Mouse (Mus musculus) forebrain, postnatal 0 days (tissue): Measurements from ENCODE around the gene Nup210l. TPM values are rescaled to one million over a fixed set of nuclear protein-coding genes. Genes with fewer than 3 reads are reported as not detected.

Experiments
- ATAC-seq: fragments of 200-750 bp; cut with Nextera tagmentation; 2 replicates; pipeline ENCODE4 v1.8.0; 2017; ENCODE audit warnings: mild to moderate bottlenecking, moderate library complexity
- DNase-seq: peaks from one replicate; pipeline ENCODE4 v3.0.0-alpha.2; 2015
- H3K27ac ChIP-seq: fragments of 300-500 bp; sonication (generic); 2 replicates; pipeline ENCODE4 v1.5.1; 2014; ENCODE audit warnings: low read depth, mild to moderate bottlenecking, antibody characterized with exemption, low read length, moderate library complexity, mixed read lengths
- H3K27me3 ChIP-seq: fragments of 300-500 bp; sonication (generic); 2 replicates; pipeline ENCODE4 v1.6.1; 2014; ENCODE audit warnings: mild to moderate bottlenecking, low read length, mixed read lengths; ENCODE audit not compliant: insufficient read depth
- H3K36me3 ChIP-seq: fragments of 300-500 bp; sonication (generic); 2 replicates; pipeline ENCODE4 v1.6.1; 2014; ENCODE audit warnings: mild to moderate bottlenecking, moderate library complexity; ENCODE audit not compliant: insufficient read depth
- H3K4me1 ChIP-seq: fragments of 300-500 bp; sonication (generic); 2 replicates; pipeline ENCODE4 v1.6.1; 2014; ENCODE audit warnings: antibody characterized with exemption; ENCODE audit not compliant: insufficient read depth
- H3K4me2 ChIP-seq: fragments of 300-500 bp; sonication (generic); 2 replicates; pipeline ENCODE4 v1.6.1; 2014; ENCODE audit warnings: low read depth, mild to moderate bottlenecking, moderate library complexity
- H3K4me3 ChIP-seq: fragments of 300-500 bp; sonication (generic); 2 replicates; pipeline ENCODE4 v1.5.1; 2014; ENCODE audit warnings: low read depth, low read length, mixed read lengths
- H3K9ac ChIP-seq: fragments of 300-500 bp; sonication (generic); 2 replicates; pipeline ENCODE4 v1.6.1; 2014; ENCODE audit warnings: mild to moderate bottlenecking
- H3K9me3 ChIP-seq: fragments of 300-500 bp; sonication (generic); 2 replicates; pipeline ENCODE4 v1.6.1; 2016; ENCODE audit warnings: low read length
- CTCF ChIP-seq: sonication (generic); IDR thresholded peaks from 2 replicates; pipeline ENCODE4 v1.5.1; 2016; ENCODE audit warnings: antibody characterized with exemption, control low read depth, low read depth
- WGBS: fragments of 180-500 bp; shearing (Covaris S2); extraction: QIAGEN DNeasy Blood & Tissue Kit; methylation state at CpG from one replicate; pipeline ENCODE4 v1.1.7; 2014; 5-methylcytosine and 5-hydroxymethylcytosine counted together
- polyA plus RNA-seq: library from polyadenylated mRNA; unstranded; fragments of >200 nt; fragmentation: Nextera tagmentation; extraction: Ambion mirVana; gene quantifications from 2 replicates; pipeline ENCODE4 v1.2.1, GENCODE M21; 2015
- total RNA-seq: library from RNA; depleted of rRNA; stranded (reverse); fragments of >200 nt; gene quantifications from 2 replicates; pipeline ENCODE4 v1.2.3, GENCODE M21; 2014

Gene Nup210l
- total and polyA plus RNA-seq, 2 experiments from 2014 or later = 0.10 to 0.38 TPM

DNA sequence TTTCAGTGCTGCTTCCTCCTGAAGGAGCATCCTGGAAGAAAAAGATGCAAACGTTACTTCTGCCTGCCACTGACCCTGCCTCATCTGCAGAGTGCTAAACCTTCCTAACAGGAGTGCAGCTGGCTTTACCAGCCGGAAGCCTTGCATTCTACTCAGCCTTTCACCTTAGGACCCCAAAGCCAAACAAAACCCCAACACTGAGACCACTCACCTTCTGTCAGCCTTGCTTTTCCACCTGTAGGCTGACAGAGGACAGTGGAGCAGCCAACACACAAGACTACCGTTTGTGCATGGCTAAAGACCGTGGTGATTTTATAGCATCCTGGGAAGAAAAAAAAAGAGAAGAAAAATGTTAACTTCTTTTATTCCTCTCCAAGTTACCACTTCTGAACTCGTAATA lies 108.8 kb downstream of the Nup210l start:
- TF ChIP-seq CTCF = no peak
- H3K4me3 ChIP-seq = peak overlapping the region; percentile 74
- peak overlapping the region; percentile 53 for H3K4me2 ChIP-seq
- no peak for DNase-seq
- 23% methylated on average over 5 of the region's 5 CpGs for WGBS
- H3K36me3 ChIP-seq = peaks cover 44% of the 10 kb centered on the region
- no peaks in the 10 kb centered on the region for H3K9me3 ChIP-seq
- peaks cover 14% of the 10 kb centered on the region for H3K4me1 ChIP-seq
- ATAC-seq = no peak
- H3K27me3 ChIP-seq = no peaks in the 10 kb centered on the region
- H3K27ac ChIP-seq = peak overlapping the region; percentile 85; the same call in 1 of the 2 replicates
- peak overlapping the region; percentile 91 for H3K9ac ChIP-seq

DNA sequence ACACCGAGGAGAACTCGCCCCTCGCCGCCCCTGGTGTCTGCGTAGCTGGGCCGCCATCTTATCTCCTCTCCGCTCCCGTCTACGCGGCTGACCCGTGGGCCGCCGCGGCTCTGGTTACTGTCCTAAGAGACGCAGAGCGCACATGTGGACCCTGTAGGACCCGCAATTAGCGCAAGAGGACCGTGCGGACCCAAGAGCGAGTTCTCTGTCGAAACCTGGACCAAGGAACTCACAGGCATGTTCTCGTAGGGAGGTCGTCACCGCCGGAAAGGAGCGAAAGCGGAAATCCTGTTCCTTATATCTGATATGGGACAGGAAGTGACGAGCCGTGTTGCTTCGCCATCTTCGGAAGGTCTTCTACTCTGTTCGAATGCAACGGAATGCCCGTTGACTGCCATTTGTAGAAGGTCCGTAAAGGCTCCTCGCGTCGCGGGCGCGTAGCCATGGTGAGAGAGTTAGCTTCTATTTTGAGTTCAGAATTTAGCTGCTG lies 109.5 kb downstream of the Nup210l start, which contains the start of the genes Rps27 and Rab13:
TSS of gene Rps27 (minus strand) at position 275 of the 490 bp plus-strand sequence.
TSS of gene Rab13 (plus strand) at position 319 of the 490 bp plus-strand sequence.
- Histone ChIP-seq H3K4me3 (peak within 1 kb of the TSS; percentile 74), H3K4me1 (peaks cover 14% of the 10 kb centered on the region), H3K4me2 (peak within 1 kb of the TSS; percentile 53), H3K9me3 (no peaks in the 10 kb centered on the region), H3K27me3 (no peaks in the 10 kb centered on the region), H3K36me3 (peaks cover 38% of the 10 kb centered on the region), H3K27ac (peak within 1 kb of the TSS; percentile 85), H3K9ac (peak within 1 kb of the TSS; percentile 91)
- DNase-seq (peak; percentile 96), ATAC-seq (peak; percentile 97)
- no peak for TF ChIP-seq CTCF
- WGBS = under 1% methylated on average over 42 of the region's 42 CpGs

DNA sequence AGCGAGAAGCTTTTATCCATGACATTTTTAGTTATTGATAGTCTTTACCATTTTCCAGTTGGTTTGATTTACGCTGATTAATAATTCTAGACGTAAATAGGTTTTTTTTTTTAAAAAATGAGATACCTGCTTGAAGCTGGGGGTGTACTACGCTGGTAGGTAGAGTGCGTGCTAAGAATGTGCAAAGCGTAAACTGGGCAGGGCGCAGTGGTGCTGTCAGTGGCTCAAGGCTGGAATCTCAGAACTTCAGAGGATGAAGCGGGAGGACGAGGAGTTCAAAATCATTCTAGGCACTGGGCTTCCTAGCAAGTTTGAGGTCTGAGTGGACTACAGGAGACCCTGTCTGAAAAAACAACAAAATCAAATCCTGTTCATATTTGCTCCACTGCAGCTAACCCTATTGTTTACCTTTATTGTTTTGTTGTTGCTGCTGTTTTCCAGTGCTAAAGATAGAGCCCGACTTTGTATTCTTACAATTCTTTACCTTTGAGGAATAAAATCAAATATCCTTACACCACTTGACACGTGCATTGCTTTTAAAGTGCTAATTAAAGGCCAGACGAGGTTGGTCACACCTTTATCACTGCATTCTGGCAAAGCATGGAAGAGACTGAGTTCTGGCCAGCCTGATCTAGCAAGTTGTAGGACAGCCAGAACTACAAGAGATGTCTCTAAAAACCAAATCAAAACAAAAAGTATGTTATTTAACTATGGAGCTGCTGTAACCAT lies 110.2 kb downstream of the Nup210l start:
- H3K36me3 ChIP-seq = peaks cover 31% of the 10 kb centered on the region
- H3K27me3 ChIP-seq = no peaks in the 10 kb centered on the region
- DNase-seq = no peak
- H3K27ac ChIP-seq = peak overlapping the region; percentile 85
- peaks cover 14% of the 10 kb centered on the region for H3K4me1 ChIP-seq
- TF ChIP-seq CTCF = no peak
- peak; percentile 28; the same call in 1 of the 2 replicates for ATAC-seq
- H3K4me3 ChIP-seq = peak overlapping the region; percentile 74
- H3K9me3 ChIP-seq = no peaks in the 10 kb centered on the region
- H3K4me2 ChIP-seq = peak overlapping the region; percentile 53
- 11% methylated on average over 12 of the region's 12 CpGs for WGBS
- H3K9ac ChIP-seq = peak overlapping the region; percentile 91

DNA sequence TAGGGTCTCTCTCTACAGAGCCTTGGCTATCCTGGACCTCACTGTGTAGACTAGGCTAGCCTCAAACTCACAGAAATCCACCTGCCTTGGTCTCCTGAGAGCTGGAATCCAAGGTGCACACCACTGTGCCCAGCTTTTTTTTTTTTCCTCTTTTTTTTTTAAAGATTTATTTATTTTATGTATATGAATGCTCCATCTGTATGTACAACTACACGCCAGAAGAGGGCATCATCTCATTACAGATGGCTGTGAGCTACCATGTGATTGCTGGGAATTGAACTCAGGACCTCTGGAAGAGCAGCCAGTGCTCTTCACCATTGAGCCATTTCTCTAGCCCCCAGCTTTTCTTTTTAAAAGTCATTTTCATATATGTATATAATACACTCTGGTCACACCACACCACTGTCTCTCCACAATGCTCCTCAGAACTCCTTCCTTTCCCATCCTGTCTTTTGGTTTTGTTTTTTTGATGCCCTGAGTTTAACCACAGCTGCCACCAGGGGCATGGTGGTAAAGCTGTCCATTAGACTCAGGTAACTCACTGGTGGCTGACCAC lies 112.0 kb downstream of the Nup210l start:
- no peak overlapping the region for H3K4me3 ChIP-seq
- H3K9ac ChIP-seq = no peak overlapping the region
- WGBS = 36% methylated on average over 1 of the region's 1 CpGs
- TF ChIP-seq CTCF = no peak
- DNase-seq (no peak), ATAC-seq (no peak)
- no peak overlapping the region for H3K27ac ChIP-seq
- H3K4me2 ChIP-seq = no peak overlapping the region
- H3K9me3 ChIP-seq = no peaks in the 10 kb centered on the region
- peaks cover 19% of the 10 kb centered on the region for H3K4me1 ChIP-seq
- peaks cover 15% of the 10 kb centered on the region for H3K36me3 ChIP-seq
- H3K27me3 ChIP-seq = no peaks in the 10 kb centered on the region

DNA sequence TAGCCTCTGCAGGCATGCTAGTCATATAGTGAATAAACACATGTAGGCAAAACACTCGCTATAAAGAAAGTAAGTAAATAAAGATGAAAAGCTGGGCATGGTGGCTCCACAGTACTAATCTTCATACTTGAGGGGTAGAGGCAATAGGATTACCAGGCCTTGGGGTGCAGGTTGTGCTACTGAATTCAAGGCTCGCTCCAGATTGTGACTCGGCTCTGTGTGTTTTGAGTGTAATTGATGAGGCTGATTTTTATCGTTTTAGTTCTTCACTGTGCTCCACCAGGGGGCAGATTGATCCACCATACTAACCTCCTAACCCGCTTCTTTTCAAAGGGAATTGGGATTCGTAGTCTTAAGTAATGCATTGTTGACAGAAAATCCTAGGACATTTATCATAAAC lies 116.2 kb downstream of the Nup210l start:
- WGBS = 13% methylated on average over 6 of the region's 6 CpGs
- Histone ChIP-seq H3K4me1 (0 out of 2 replicates have a peak, but pooled peaks cover 5% of the 10 kb centered on the region), H3K27me3 (no peaks in the 10 kb centered on the region), H3K4me2 (peak overlapping the region; percentile 78), H3K9ac (peak overlapping the region; percentile 41; the same call in 1 of the 2 replicates), H3K27ac (peak overlapping the region; percentile 52; the same call in 1 of the 2 replicates), H3K36me3 (no peaks in the 10 kb centered on the region), H3K9me3 (no peaks in the 10 kb centered on the region), H3K4me3 (peak overlapping the region; percentile 37)
- TF ChIP-seq CTCF = peak; percentile 77
- peak; percentile 80 for ATAC-seq
- DNase-seq = peak; percentile 82

DNA sequence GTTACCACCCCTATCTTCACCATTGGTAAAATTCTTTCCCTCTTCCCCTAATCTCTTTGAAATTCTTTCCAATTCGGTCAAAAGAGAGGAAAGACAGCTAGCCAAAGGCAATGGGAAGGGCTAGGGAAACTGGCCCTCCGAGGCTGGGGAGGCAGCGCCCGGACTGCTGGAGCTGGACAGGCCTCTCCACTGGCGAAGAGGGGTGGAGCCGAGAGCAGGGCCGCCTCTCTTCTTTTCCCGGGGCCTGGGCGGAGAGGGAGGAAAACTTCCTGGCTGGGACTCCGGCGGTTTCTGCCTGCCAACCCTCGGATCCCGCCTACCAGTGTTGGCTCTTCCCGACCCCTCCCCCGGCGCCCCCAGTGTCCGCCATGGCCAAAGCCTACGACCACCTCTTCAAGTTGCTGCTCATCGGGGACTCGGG lies 116.6 kb downstream of the Nup210l start:
- DNase-seq (peak; percentile 34), ATAC-seq (peak; percentile 77)
- Histone ChIP-seq H3K27ac (peak overlapping the region; percentile 52; the same call in 1 of the 2 replicates), H3K4me1 (0 out of 2 replicates have a peak, but pooled peaks cover 5% of the 10 kb centered on the region), H3K36me3 (no peaks in the 10 kb centered on the region), H3K9ac (peak overlapping the region; percentile 41), H3K4me2 (peak overlapping the region; percentile 78), H3K27me3 (no peaks in the 10 kb centered on the region), H3K9me3 (no peaks in the 10 kb centered on the region), H3K4me3 (peak overlapping the region; percentile 37)
- WGBS = 0% methylated on average over 19 of the region's 20 CpGs
- TF ChIP-seq CTCF = no peak
